Mouse (Mus musculus) midbrain, embryonic 13.5 days (tissue): ENCODE measurements around the gene Gk5. TPM values are rescaled to one million over a fixed set of nuclear protein-coding genes. Genes with fewer than 3 reads are reported as not detected.

Source experiments
- ATAC-seq: fragments of 200-750 bp; cut with Nextera tagmentation; 2 replicates; pipeline ENCODE4 v1.8.0; 2017; ENCODE audit warnings: mild to moderate bottlenecking, moderate TSS enrichment, moderate library complexity
- H3K27ac ChIP-seq: fragments of 300-500 bp; sonication (generic); 2 replicates; pipeline ENCODE4 v1.5.1; 2015; ENCODE audit warnings: inconsistent platforms, mild to moderate bottlenecking, moderate library complexity
- H3K27me3 ChIP-seq: fragments of 300-500 bp; sonication (generic); 2 replicates; pipeline ENCODE4 v1.6.1; 2015; ENCODE audit warnings: mild to moderate bottlenecking, inconsistent platforms
- H3K36me3 ChIP-seq: fragments of 300-500 bp; sonication (generic); 2 replicates; pipeline ENCODE4 v1.6.1; 2015; ENCODE audit warnings: mild to moderate bottlenecking, inconsistent platforms
- H3K4me1 ChIP-seq: fragments of 300-500 bp; sonication (generic); replicated peaks from 2 replicates; pipeline ENCODE4 v1.6.1; 2015; ENCODE audit warnings: inconsistent platforms
- H3K4me2 ChIP-seq: fragments of 300-500 bp; sonication (generic); replicated peaks from 2 replicates; pipeline ENCODE4 v1.6.1; 2015; ENCODE audit warnings: moderate library complexity, mild to moderate bottlenecking, inconsistent platforms
- H3K4me3 ChIP-seq: fragments of 300-500 bp; sonication (generic); replicated peaks from 2 replicates; pipeline ENCODE4 v1.5.1; 2015; ENCODE audit warnings: mild to moderate bottlenecking, inconsistent platforms
- H3K9ac ChIP-seq: fragments of 300-500 bp; sonication (generic); replicated peaks from 2 replicates; pipeline ENCODE4 v1.6.1; 2015; ENCODE audit warnings: mild to moderate bottlenecking, inconsistent platforms
- H3K9me3 ChIP-seq: fragments of 300-500 bp; sonication (generic); 2 replicates; pipeline ENCODE4 v1.6.1; 2016; ENCODE audit warnings: mild to moderate bottlenecking, inconsistent platforms
- WGBS: fragments of 180-500 bp; shearing (Covaris S2); methylation state at CpG from one replicate; pipeline ENCODE4 v1.1.7; 2015; 5-methylcytosine and 5-hydroxymethylcytosine counted together
- polyA plus RNA-seq: library from polyadenylated mRNA; unstranded; fragments of >200 nt; fragmentation: Nextera tagmentation; extraction: Ambion mirVana; gene quantifications from 2 replicates; pipeline ENCODE4 v1.2.1, GENCODE M21; 2015

Gene Gk5
- polyA plus RNA-seq, 1 experiment from 2014 or later, result 1.5 TPM

- Histone ChIP-seq H3K36me3 (no peaks in the 10 kb centered on the region), H3K9ac (no peak overlapping the region), H3K9me3 (no peaks in the 10 kb centered on the region), H3K27me3 (0 out of 2 replicates have a peak, but pooled peaks cover 5% of the 10 kb centered on the region), H3K4me3 (peak overlapping the region; percentile 64), H3K4me1 (0 out of 2 replicates have a peak, but pooled peaks cover 8% of the 10 kb centered on the region), H3K4me2 (peak overlapping the region; percentile 74), H3K27ac (no peak overlapping the region)
- no peak for ATAC-seq
- 79% methylated on average over 4 of the region's 4 CpGs for WGBS
These were observed 946 bp upstream of the Gk5 start for GRCm38 (mm10) chr9:96118216-96118615.

- no peaks in the 10 kb centered on the region for H3K36me3 ChIP-seq
- no peak overlapping the region for H3K27ac ChIP-seq
- H3K4me3 ChIP-seq, result no peak overlapping the region
- no peaks in the 10 kb centered on the region for H3K9me3 ChIP-seq
- no peaks in the 10 kb centered on the region for H3K27me3 ChIP-seq
- no peak overlapping the region for H3K4me2 ChIP-seq
- 47% methylated on average over 5 of the region's 5 CpGs for WGBS
- H3K9ac ChIP-seq, result no peak overlapping the region
- no peak for ATAC-seq
- H3K4me1 ChIP-seq, result no peaks in the 10 kb centered on the region
These were observed 8.8 kb downstream of the Gk5 start for GRCm38 (mm10) chr9:96127972-96128371.

GRCm38 (mm10) chr9:96132956-96133603 is 13.9 kb downstream of the Gk5 start:
- WGBS, result 77% methylated on average over 4 of the region's 4 CpGs
- Histone ChIP-seq H3K4me1 (peaks cover 5% of the 10 kb centered on the region), H3K9ac (no peak overlapping the region)

GRCm38 (mm10) chr9:96134470-96134869 is 15.3 kb downstream of the Gk5 start:
- Histone ChIP-seq H3K4me3 (no peak overlapping the region), H3K9ac (no peak overlapping the region), H3K27ac (no peak overlapping the region), H3K9me3 (no peaks in the 10 kb centered on the region), H3K4me2 (no peak overlapping the region), H3K36me3 (no peaks in the 10 kb centered on the region), H3K4me1 (peaks cover 5% of the 10 kb centered on the region), H3K27me3 (no peaks in the 10 kb centered on the region)
- 75% methylated on average over 7 of the region's 7 CpGs for WGBS
- no peak for ATAC-seq

More at GRCm38 (mm10) chr9:96132956-96133603, 13.9 kb downstream of the Gk5 start:
- Histone ChIP-seq H3K4me3 (no peak overlapping the region), H3K4me2 (no peak overlapping the region), H3K36me3 (no peaks in the 10 kb centered on the region), H3K27me3 (no peaks in the 10 kb centered on the region), H3K27ac (no peak overlapping the region), H3K9me3 (no peaks in the 10 kb centered on the region)
- no peak for ATAC-seq

- Histone ChIP-seq H3K27ac (no peak overlapping the region), H3K4me3 (no peak overlapping the region), H3K27me3 (no peaks in the 10 kb centered on the region), H3K9me3 (no peaks in the 10 kb centered on the region), H3K9ac (no peak overlapping the region), H3K4me2 (no peak overlapping the region), H3K4me1 (peaks cover 5% of the 10 kb centered on the region), H3K36me3 (no peaks in the 10 kb centered on the region)
- WGBS, result 79% methylated on average over 8 of the region's 8 CpGs
- ATAC-seq, result no peak
These were observed 15.8 kb downstream of the Gk5 start for GRCm38 (mm10) chr9:96134916-96135315.

- Histone ChIP-seq H3K27me3 (no peaks in the 10 kb centered on the region), H3K4me1 (peaks cover 5% of the 10 kb centered on the region), H3K36me3 (no peaks in the 10 kb centered on the region), H3K9me3 (no peaks in the 10 kb centered on the region), H3K4me3 (no peak overlapping the region), H3K4me2 (no peak overlapping the region), H3K9ac (no peak overlapping the region), H3K27ac (no peak overlapping the region)
- 45% methylated on average over 7 of the region's 7 CpGs for WGBS
- no peak for ATAC-seq
These were observed 16.3 kb downstream of the Gk5 start for GRCm38 (mm10) chr9:96135461-96135860.

GRCm38 (mm10) chr9:96138958-96139357 is 19.8 kb downstream of the Gk5 start:
- H3K36me3 ChIP-seq, result no peaks in the 10 kb centered on the region
- no peak overlapping the region for H3K4me3 ChIP-seq
- peaks cover 5% of the 10 kb centered on the region for H3K4me1 ChIP-seq
- H3K27ac ChIP-seq, result no peak overlapping the region
- H3K9ac ChIP-seq, result no peak overlapping the region
- H3K9me3 ChIP-seq, result no peaks in the 10 kb centered on the region
- 95% methylated on average over 9 of the region's 9 CpGs for WGBS
- H3K4me2 ChIP-seq, result no peak overlapping the region
- H3K27me3 ChIP-seq, result no peaks in the 10 kb centered on the region
- no peak for ATAC-seq

- peaks cover 5% of the 10 kb centered on the region for H3K4me1 ChIP-seq
- H3K4me3 ChIP-seq, result no peak overlapping the region
- H3K9me3 ChIP-seq, result no peaks in the 10 kb centered on the region
- no peaks in the 10 kb centered on the region for H3K36me3 ChIP-seq
- no peaks in the 10 kb centered on the region for H3K27me3 ChIP-seq
- H3K27ac ChIP-seq, result no peak overlapping the region
- ATAC-seq, result no peak
- 42% methylated on average over 5 of the region's 5 CpGs for WGBS
- no peak overlapping the region for H3K4me2 ChIP-seq
- no peak overlapping the region for H3K9ac ChIP-seq
These were observed 20.7 kb downstream of the Gk5 start for GRCm38 (mm10) chr9:96139876-96140275.

- Histone ChIP-seq H3K9me3 (no peaks in the 10 kb centered on the region), H3K27ac (no peak overlapping the region), H3K9ac (no peak overlapping the region), H3K4me1 (no peaks in the 10 kb centered on the region), H3K27me3 (no peaks in the 10 kb centered on the region), H3K4me3 (no peak overlapping the region), H3K36me3 (no peaks in the 10 kb centered on the region), H3K4me2 (no peak overlapping the region)
- ATAC-seq, result no peak
- WGBS, result 61% methylated on average over 7 of the region's 7 CpGs
These were observed 21.8 kb downstream of the Gk5 start for GRCm38 (mm10) chr9:96140931-96141330.

GRCm38 (mm10) chr9:96142499-96142898 is 23.3 kb downstream of the Gk5 start:
- Histone ChIP-seq H3K36me3 (no peaks in the 10 kb centered on the region), H3K4me1 (no peaks in the 10 kb centered on the region), H3K27ac (no peak overlapping the region), H3K9me3 (no peaks in the 10 kb centered on the region), H3K4me3 (no peak overlapping the region), H3K4me2 (no peak overlapping the region), H3K9ac (no peak overlapping the region), H3K27me3 (no peaks in the 10 kb centered on the region)
- no peak for ATAC-seq
- 47% methylated on average over 6 of the region's 6 CpGs for WGBS

GRCm38 (mm10) chr9:96143633-96144032 is 24.5 kb downstream of the Gk5 start:
- H3K27me3 ChIP-seq, result no peaks in the 10 kb centered on the region
- no peak overlapping the region for H3K4me2 ChIP-seq
- no peaks in the 10 kb centered on the region for H3K4me1 ChIP-seq
- H3K9ac ChIP-seq, result no peak overlapping the region
- no peaks in the 10 kb centered on the region for H3K36me3 ChIP-seq
- no peak overlapping the region for H3K4me3 ChIP-seq
- H3K27ac ChIP-seq, result no peak overlapping the region
- H3K9me3 ChIP-seq, result no peaks in the 10 kb centered on the region
- ATAC-seq, result no peak
- whole genome bisulfite sequencing, result 86% methylated on average over 4 of the region's 4 CpGs

- Histone ChIP-seq H3K9ac (no peak overlapping the region), H3K4me2 (no peak overlapping the region), H3K36me3 (no peaks in the 10 kb centered on the region), H3K4me3 (no peak overlapping the region), H3K4me1 (no peaks in the 10 kb centered on the region), H3K27me3 (no peaks in the 10 kb centered on the region), H3K27ac (no peak overlapping the region), H3K9me3 (no peaks in the 10 kb centered on the region)
- ATAC-seq, result no peak
These were observed 25.7 kb downstream of the Gk5 start for GRCm38 (mm10) chr9:96144883-96145282.

GRCm38 (mm10) chr9:96152801-96153200 is 33.6 kb downstream of the Gk5 start:
- no peak for ATAC-seq
- no peaks in the 10 kb centered on the region for H3K36me3 ChIP-seq
- H3K4me1 ChIP-seq, result no peaks in the 10 kb centered on the region
- H3K4me3 ChIP-seq, result no peak overlapping the region
- H3K4me2 ChIP-seq, result no peak overlapping the region
- H3K27ac ChIP-seq, result no peak overlapping the region
- 92% methylated on average over 7 of the region's 7 CpGs for WGBS
- no peak overlapping the region for H3K9ac ChIP-seq
- H3K27me3 ChIP-seq, result no peaks in the 10 kb centered on the region
- no peaks in the 10 kb centered on the region for H3K9me3 ChIP-seq
